8 mouse cellular contexts compared by ENCODE assay signal in the genomic region with DNA sequence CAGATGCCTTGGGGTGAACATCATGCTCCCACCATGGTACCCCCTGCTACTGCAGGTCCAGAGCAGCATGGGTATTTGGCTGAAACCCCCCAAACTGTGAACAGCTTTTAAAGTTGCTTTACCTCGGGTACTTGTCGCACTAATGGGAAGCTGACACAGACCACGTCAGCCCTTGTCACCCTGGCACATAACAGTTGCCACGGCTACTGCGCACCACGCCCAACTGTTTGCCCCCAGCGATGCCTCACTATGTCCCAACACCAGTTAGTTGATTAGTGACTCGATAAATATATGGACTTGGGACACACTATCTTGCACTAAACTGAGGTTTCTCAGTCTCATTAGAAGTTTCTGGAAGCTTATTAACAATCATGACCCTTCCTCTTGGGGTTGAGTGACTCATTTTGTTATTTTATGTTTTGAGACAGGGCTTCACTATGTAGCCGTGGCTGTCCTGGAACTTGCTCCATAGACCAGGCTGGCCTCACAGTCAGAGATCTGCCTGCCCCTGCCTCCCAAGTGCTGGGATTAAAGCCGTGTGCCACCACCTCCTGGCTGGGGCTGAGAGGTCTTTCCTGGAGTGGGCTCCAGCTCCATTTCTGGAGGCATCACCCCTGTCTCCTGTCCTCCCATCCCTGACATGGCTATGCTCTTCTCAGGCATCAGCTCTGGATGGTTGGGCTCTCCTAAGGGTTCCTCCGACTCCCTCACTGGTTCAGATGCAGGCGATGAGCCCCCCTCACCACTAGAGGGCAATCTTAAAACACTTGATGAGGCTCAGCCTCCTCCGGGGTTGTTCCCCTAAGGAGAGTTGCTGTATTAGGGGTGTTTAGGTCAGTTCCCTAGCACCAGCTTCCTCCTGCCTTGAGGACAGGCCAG. TPM values are rescaled to one million over a fixed set of nuclear protein-coding genes. Genes with fewer than 3 reads are reported as not detected.
DNase-seq lines count a peak whose midpoint lies in the region; ATAC-seq lines count a peak whose summit lies in the region.

No protein-coding gene starts in this region.

- peak; percentile 69 to 76 for DNase-seq in gastrocnemius, adult 8-10 months (ENCODE audit: low spot score in 2 of 2)
- peak; percentile 78 for DNase-seq in induced T-regulatory cell, adult 2 months (ENCODE audit: low read depth)
- DNase-seq in left cerebral cortex, adult 8-10 months (ENCODE audit: low spot score in 2 of 2) = peak; percentile 69 to 70
- DNase-seq in right cerebral cortex, postnatal 14 days = peak; percentile 75
- peak; percentile 65 to 81 for DNase-seq in urinary bladder, postnatal 4 days (ENCODE audit: low spot score in 2 of 2)

- ATAC-seq in activated CD4-positive, CD25-positive, alpha-beta regulatory T cell, adult 4 months = peak; percentile 73
- ATAC-seq in common myeloid progenitor, adult 5-6 weeks (replicated peaks; ENCODE audit: low read depth, poor library complexity, severe bottlenecking) = peak; percentile 93
- peak; percentile 91 for ATAC-seq in megakaryocyte progenitor cell, adult 5-6 weeks (replicated peaks; ENCODE audit: poor library complexity)

RNA-seq across cellular contexts. Expression of gene Sccpdh, which starts 22.7 kb away (rescaled TPM):
- polyA plus RNA-seq in activated CD4-positive, CD25-positive, alpha-beta regulatory T cell, adult 4 months (2017; shearing (Covaris generic)) = 1 to 10 TPM; 5.9 to 7.6 TPM
- 29.9 and 38.1 TPM in 2 replicates for total RNA-seq in common myeloid progenitor, adult 5-6 weeks (2017)
- total RNA-seq in gastrocnemius, adult 8-10 months (2022) = 10 to 100 TPM; 35.3 to 47.3 (median 40.4) TPM
- 10 to 100 TPM; 65.4 to 75.6 (median 71.6) TPM for total RNA-seq in left cerebral cortex, adult 8-10 months (2022)
- 18.6 and 26.6 TPM in 2 replicates for total RNA-seq in megakaryocyte progenitor cell, adult 5-6 weeks (2015)
- 42.4 and 43.7 TPM in 2 replicates for total RNA-seq in megakaryocyte progenitor cell, adult 5-6 weeks (2017)

Comparison
In these comparisons a context has a peak if more than half of its experiments do, and no peak if none do; other contexts are left out.
1. Peak in every context shown above with its lines: DNase-seq and ATAC-seq.